Mouse (Mus musculus): Measurements from ENCODE around the gene Nck2. TPM values are rescaled to one million over a fixed set of nuclear protein-coding genes. Genes with fewer than 3 reads are reported as not detected.

Gene Nck2
- polyA plus RNA-seq (2016; fragmentation: Nextera tagmentation; extraction: Ambion mirVana): 20.3 and 20.4 TPM in 2 replicates

DNA sequence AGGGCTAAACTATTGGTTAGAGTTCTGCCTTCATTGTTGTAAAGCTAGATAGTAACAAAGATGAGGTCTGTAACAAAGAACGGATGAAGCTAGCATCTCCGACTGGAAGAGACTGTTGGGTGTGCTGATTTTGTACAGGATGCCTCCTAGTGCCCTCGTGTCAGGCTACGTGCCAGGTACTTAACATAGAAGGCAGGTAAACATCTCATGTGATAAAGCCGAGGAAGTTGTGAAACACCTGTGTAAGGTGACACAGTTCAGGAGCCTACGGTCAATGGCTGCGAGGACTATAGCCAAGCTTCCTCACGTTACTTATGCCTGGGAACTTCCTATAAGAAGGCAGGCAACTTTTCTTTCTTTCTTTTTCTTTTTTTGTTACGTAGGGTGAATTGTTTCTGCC is at the start of gene Nck2:
Nck2 (plus strand) TSS at position 49 of the 400 bp plus-strand sequence.
- Histone ChIP-seq H3K4me1 (peaks cover 39% of the 10 kb centered on the region), H3K4me2 (peak within 1 kb of the TSS; percentile 87), H3K9me3 (replicated peaks) (no peaks in the 10 kb centered on the region), H3K36me3 (no peaks in the 10 kb centered on the region), H3K27ac (peak within 1 kb of the TSS; percentile 88), H3K9ac (peak within 1 kb of the TSS; percentile 87), H3K27me3 (replicated peaks) (no peaks in the 10 kb centered on the region), H3K4me3 (peak within 1 kb of the TSS; percentile 92)
- ATAC-seq: no peak
- WGBS (ENCODE audit: insufficient replicate concordance): 38% methylated on average over 9 of the region's 9 CpGs

DNA sequence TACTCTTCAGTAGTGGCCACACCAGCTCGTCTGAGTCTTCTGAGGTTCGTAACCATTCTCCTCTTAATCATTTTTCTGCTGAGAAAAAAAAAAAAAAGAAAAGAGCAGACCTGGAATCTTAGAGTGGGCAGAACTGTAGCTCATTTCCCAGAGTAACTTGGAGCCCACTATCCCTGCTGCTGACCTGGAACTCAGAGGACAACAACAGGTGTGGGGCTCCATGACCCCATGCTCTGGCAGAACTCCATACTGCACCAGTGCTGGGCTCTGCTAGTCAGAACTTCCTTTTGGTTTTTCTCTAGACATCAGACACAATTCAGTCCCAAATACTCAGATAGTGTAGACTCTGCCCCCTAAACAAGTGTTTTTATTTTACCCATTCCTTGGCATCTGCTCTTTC is 49.3 kb upstream of the Nck2 start:
- H3K27me3 ChIP-seq (replicated peaks): no peaks in the 10 kb centered on the region
- no peak for ATAC-seq
- WGBS (ENCODE audit: insufficient replicate concordance): 65% methylated on average over 2 of the region's 2 CpGs
- H3K9me3 ChIP-seq (replicated peaks): no peaks in the 10 kb centered on the region
- no peaks in the 10 kb centered on the region for H3K36me3 ChIP-seq
- no peak overlapping the region for H3K4me3 ChIP-seq
- H3K4me1 ChIP-seq: peaks cover 15% of the 10 kb centered on the region
- no peak overlapping the region for H3K4me2 ChIP-seq
- no peak overlapping the region for H3K27ac ChIP-seq
- no peak overlapping the region for H3K9ac ChIP-seq

- H3K9me3 ChIP-seq (replicated peaks): no peaks in the 10 kb centered on the region
- H3K4me2 ChIP-seq: no peak overlapping the region
- H3K4me3 ChIP-seq: no peak overlapping the region
- ATAC-seq: no peak
- H3K27ac ChIP-seq: no peak overlapping the region
- H3K27me3 ChIP-seq (replicated peaks): no peaks in the 10 kb centered on the region
- 65% methylated on average over 1 of the region's 1 CpGs for WGBS (ENCODE audit: insufficient replicate concordance)
- H3K36me3 ChIP-seq: no peaks in the 10 kb centered on the region
- peaks cover 22% of the 10 kb centered on the region for H3K4me1 ChIP-seq
- no peak overlapping the region for H3K9ac ChIP-seq
These were observed 48.6 kb upstream of the Nck2 start for GRCm38 (mm10) chr1:43395799-43396198.

- Histone ChIP-seq H3K4me2 (no peak overlapping the region), H3K4me3 (no peak overlapping the region), H3K4me1 (peaks cover 29% of the 10 kb centered on the region), H3K36me3 (no peaks in the 10 kb centered on the region), H3K9me3 (replicated peaks) (no peaks in the 10 kb centered on the region), H3K27ac (no peak overlapping the region), H3K27me3 (replicated peaks) (no peaks in the 10 kb centered on the region), H3K9ac (no peak overlapping the region)
- ATAC-seq: no peak
- WGBS (ENCODE audit: insufficient replicate concordance): 68% methylated on average over 5 of the region's 5 CpGs
These were observed 47.9 kb upstream of the Nck2 start for GRCm38 (mm10) chr1:43396522-43396921.

DNA sequence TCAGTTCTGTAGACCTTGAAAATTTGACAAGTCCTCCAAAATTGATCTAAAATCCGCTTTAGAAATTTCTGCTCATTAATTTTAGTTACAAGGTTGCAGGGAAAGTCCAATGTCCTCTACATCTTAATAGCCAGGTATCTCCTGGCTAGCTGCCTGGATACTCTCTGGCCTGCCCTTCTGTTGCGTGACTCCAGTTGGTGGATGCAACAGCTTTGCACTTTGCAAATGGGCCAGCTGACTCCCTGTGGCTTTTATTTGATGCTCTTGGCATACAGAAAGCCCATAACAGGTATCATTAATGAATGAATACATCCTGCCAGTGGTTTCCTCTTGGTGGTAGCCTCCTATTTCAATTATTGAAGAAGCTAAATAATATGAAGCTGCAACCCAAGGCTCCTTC is 47.3 kb upstream of the Nck2 start:
- Histone ChIP-seq H3K27ac (no peak overlapping the region), H3K4me2 (no peak overlapping the region), H3K4me3 (no peak overlapping the region), H3K27me3 (replicated peaks) (no peaks in the 10 kb centered on the region), H3K4me1 (peaks cover 30% of the 10 kb centered on the region), H3K9me3 (replicated peaks) (no peaks in the 10 kb centered on the region), H3K9ac (no peak overlapping the region), H3K36me3 (no peaks in the 10 kb centered on the region)
- WGBS (ENCODE audit: insufficient replicate concordance): 80% methylated on average over 2 of the region's 2 CpGs
- ATAC-seq: no peak

DNA sequence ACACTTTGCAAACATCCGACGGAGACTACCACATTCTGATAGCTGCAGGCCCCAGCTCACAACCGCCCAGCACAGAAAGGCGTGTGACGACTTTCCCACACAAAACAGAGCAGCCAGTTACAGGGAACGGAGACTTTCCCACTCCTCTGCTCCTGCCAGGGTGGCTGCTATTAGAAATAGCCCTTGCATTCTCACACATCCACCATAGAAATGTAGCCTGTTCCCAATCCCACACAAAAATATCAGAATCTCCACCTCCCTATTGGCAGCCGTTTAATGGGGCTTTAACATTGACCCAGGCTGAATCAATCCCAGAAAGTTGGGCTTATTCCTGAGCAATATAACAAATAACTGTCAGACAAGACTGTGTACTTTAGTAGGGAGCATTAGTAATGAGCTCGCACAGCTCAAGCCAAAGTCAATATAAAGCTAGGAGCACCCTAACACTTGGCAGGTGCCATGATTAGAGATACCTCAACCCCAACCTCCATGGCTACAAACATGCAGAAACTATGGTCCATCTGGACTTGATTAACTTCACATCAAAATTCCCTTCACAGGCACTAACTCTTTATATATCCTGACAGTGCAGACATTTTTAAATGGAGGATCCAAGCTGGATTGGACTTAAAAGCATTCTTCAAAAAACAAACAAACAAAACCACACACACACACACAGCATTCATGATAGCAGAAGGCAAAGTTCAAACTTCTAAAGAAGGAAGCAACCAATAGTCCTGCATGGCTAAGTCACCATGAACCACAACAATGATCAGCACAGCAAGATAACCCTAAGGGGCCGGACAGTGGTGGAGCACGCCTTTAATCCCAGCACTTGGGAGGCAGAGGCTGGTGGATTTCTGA is 45.4 kb upstream of the Nck2 start:
- WGBS (ENCODE audit: insufficient replicate concordance): 68% methylated on average over 10 of the region's 10 CpGs
- peaks cover 30% of the 10 kb centered on the region for H3K4me1 ChIP-seq
- H3K36me3 ChIP-seq: no peaks in the 10 kb centered on the region
- H3K4me3 ChIP-seq: no peak overlapping the region
- 0 out of 2 replicates have a peak overlapping the region, but pooled peaks have one; percentile 2 for H3K4me2 ChIP-seq
- H3K27me3 ChIP-seq (replicated peaks): no peaks in the 10 kb centered on the region
- no peak overlapping the region for H3K9ac ChIP-seq
- peak overlapping the region; percentile 49; the same call in 1 of the 2 replicates for H3K27ac ChIP-seq
- no peak; the same call in 1 of the 2 replicates for ATAC-seq
- H3K9me3 ChIP-seq (replicated peaks): no peaks in the 10 kb centered on the region

DNA sequence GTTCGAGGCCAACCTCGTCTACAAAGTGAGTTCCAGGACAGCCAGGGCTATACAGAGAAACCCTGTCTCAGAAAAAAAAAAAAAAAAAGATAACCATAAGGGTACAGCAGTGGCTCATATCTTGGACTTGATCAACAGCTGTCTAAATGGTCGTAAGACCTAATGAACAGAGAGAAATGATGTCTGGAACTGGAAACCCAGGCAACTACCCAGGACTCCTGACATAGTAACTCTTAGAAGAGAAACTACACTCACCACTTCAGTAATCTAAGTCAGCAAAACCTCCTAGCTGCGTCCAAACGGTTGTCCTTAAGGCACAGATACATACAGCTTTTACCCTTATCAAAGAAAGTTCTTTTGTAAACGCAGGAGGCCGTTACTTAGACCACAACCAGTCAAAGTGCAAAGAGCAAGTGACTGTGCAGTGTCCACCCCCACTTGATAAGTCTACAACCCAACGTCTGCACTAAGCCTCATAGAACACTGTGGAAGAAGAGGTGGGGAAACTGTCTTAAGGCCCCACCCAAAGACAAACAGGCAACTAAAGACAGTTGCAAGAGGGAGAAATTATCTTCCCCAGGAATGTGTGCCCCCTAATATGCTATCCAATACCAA is 44.7 kb upstream of the Nck2 start:
- H3K36me3 ChIP-seq: no peaks in the 10 kb centered on the region
- no peaks in the 10 kb centered on the region for H3K9me3 ChIP-seq (replicated peaks)
- H3K27me3 ChIP-seq (replicated peaks): no peaks in the 10 kb centered on the region
- no peak overlapping the region for H3K9ac ChIP-seq
- H3K4me1 ChIP-seq: peaks cover 32% of the 10 kb centered on the region
- peak; percentile 88 for ATAC-seq
- H3K4me3 ChIP-seq: no peak overlapping the region
- H3K4me2 ChIP-seq: 0 out of 2 replicates have a peak overlapping the region, but pooled peaks have one; percentile 2
- WGBS (ENCODE audit: insufficient replicate concordance): 13% methylated on average over 8 of the region's 8 CpGs
- peak overlapping the region; percentile 49; the same call in 1 of the 2 replicates for H3K27ac ChIP-seq

- Histone ChIP-seq H3K27ac (0 out of 2 replicates have a peak overlapping the region, but pooled peaks have one; percentile 23), H3K4me2 (no peak overlapping the region), H3K36me3 (no peaks in the 10 kb centered on the region), H3K9ac (no peak overlapping the region), H3K9me3 (replicated peaks) (no peaks in the 10 kb centered on the region), H3K4me3 (no peak overlapping the region), H3K27me3 (replicated peaks) (no peaks in the 10 kb centered on the region), H3K4me1 (peaks cover 39% of the 10 kb centered on the region)
- no peak for ATAC-seq
- WGBS (ENCODE audit: insufficient replicate concordance): 69% methylated on average over 3 of the region's 3 CpGs
These were observed 43.7 kb upstream of the Nck2 start for GRCm38 (mm10) chr1:43400655-43401054.

GRCm38 (mm10) chr1:43403341-43403740 is 41.0 kb upstream of the Nck2 start:
- ATAC-seq: no peak
- Histone ChIP-seq H3K4me3 (no peak overlapping the region), H3K36me3 (no peaks in the 10 kb centered on the region), H3K9me3 (replicated peaks) (no peaks in the 10 kb centered on the region), H3K27ac (no peak overlapping the region), H3K9ac (no peak overlapping the region), H3K4me1 (peaks cover 39% of the 10 kb centered on the region), H3K4me2 (no peak overlapping the region), H3K27me3 (replicated peaks) (0 out of 2 replicates have a peak, but pooled peaks cover 4% of the 10 kb centered on the region)

DNA sequence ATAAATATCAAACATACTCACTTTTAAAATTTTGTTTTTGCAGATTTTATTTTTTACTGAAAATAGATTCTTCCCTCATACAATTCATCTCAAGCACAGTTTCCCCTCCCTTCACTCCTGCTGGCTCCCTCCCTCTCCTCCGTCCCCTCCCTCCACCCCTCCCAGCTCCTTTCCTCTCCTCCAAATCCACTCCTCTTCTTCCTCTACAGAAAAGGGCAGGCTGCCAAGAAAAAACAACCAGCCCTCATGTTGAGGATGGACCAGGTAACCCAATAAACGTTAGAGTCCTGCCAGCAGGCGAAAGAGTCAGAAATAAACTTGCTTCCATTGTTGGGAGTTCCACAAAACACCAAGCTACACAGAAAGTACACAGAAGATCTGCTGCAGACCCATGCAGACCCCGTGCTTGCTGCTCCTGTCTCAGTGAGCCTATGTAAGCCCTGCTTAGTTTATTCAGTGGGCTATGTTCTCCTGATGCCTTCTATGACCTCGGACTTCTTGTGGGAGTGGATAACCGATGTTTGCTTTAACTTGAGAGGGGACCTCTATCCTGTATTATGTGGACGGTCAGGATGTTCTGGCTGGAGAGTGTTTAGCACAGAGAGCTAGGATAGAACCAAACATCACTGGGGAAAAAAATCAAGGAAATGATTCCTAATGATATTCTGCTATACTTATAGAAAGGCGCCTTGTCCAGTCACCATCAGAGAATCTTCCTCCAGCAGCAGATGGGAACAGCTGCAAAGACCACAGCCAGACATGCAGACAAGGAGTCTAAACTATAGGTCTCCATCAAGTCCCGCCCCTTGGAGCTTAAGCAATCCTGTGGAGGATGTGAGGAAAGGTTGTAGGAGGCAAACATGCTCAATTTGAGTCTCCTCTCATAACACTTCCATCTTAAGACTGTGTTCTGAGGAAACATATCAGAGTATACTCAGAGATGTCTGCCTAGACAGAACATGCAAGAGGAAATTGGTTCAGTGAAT is 39.4 kb upstream of the Nck2 start:
- 53% methylated on average over 9 of the region's 9 CpGs for WGBS (ENCODE audit: insufficient replicate concordance)
- H3K36me3 ChIP-seq: no peaks in the 10 kb centered on the region

GRCm38 (mm10) chr1:43409019-43409418 is 35.4 kb upstream of the Nck2 start:
- Histone ChIP-seq H3K9me3 (replicated peaks) (no peaks in the 10 kb centered on the region), H3K4me3 (no peak overlapping the region), H3K27ac (no peak overlapping the region), H3K36me3 (no peaks in the 10 kb centered on the region), H3K4me2 (no peak overlapping the region), H3K9ac (no peak overlapping the region), H3K4me1 (peaks cover 54% of the 10 kb centered on the region), H3K27me3 (replicated peaks) (0 out of 2 replicates have a peak, but pooled peaks cover 4% of the 10 kb centered on the region)
- WGBS (ENCODE audit: insufficient replicate concordance): 48% methylated on average over 4 of the region's 4 CpGs
- no peak for ATAC-seq

More for the DNA sequence above, 39.4 kb upstream of the Nck2 start:
- H3K27ac ChIP-seq: no peak overlapping the region
- no peak overlapping the region for H3K4me3 ChIP-seq
- 0 out of 2 replicates have a peak, but pooled peaks cover 4% of the 10 kb centered on the region for H3K27me3 ChIP-seq (replicated peaks)
- ATAC-seq: no peak
- H3K9ac ChIP-seq: no peak overlapping the region
- H3K9me3 ChIP-seq (replicated peaks): no peaks in the 10 kb centered on the region
- H3K4me1 ChIP-seq: peaks cover 39% of the 10 kb centered on the region
- no peak overlapping the region for H3K4me2 ChIP-seq
